Mouse (Mus musculus): ENCODE results near the gene Thbs4. TPM values are rescaled to one million over a fixed set of nuclear protein-coding genes. Genes with fewer than 3 reads are reported as not detected.

Gene Thbs4
- polyA plus RNA-seq, 1 experiment from 2014 or later: 7.7 TPM

Other genes with a start within 250 kb of the Thbs4 start
- gene Spz1, start 218.6 kb downstream of the Thbs4 start, polyA plus RNA-seq (2015; fragmentation: Nextera tagmentation; extraction: Ambion mirVana): not detected in 2 replicates
- 9.4 and 13.0 TPM in 2 replicates for gene Serinc5, start 183.7 kb downstream of the Thbs4 start, polyA plus RNA-seq (2015; fragmentation: Nextera tagmentation; extraction: Ambion mirVana)
- gene Mtx3, start 49.9 kb upstream of the Thbs4 start, polyA plus RNA-seq (2015; fragmentation: Nextera tagmentation; extraction: Ambion mirVana): 4.8 and 5.2 TPM in 2 replicates